Comparison of ENCODE assay signal across 18 mouse cellular contexts in the genomic region with DNA sequence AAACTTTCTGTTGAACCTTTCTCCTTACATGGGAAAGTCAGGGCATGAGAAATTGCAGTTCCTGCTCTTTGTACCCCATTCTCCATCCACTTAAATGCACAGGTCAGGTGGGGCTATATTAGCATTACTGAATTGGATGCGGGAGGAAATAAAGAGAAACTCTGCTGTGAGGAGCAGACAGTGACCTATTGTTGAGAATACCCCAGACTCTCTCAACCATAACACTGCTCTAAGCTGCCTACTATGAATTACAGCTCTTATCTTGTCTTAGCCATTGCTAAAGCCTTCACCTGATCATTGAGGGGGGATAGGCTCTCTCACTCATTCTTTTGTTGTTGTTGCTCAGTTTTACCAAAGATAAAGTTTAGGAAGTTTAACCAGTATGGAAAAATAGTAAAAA.
"Had no signal": no experiment of that assay in that cellular context is flagged by ENCODE, and none has a peak within 500 bp of the region (broad histone marks: within the 10 kb centered on the region; RNA-seq: fewer than 3 reads in every experiment).

No protein-coding gene starts in this region.

- H3K4me1 ChIP-seq: limb, embryonic 15.5 days; megakaryocyte, embryonic 14.5 days had no signal

- H3K36me3 ChIP-seq: limb, embryonic 12.5 days; limb, embryonic 15.5 days; midbrain, embryonic 12.5 days had no signal

- H3K9ac ChIP-seq: limb, embryonic 12.5 days; limb, embryonic 15.5 days; liver, embryonic 14.5 days; liver, postnatal 0 days; lung, embryonic 14.5 days; midbrain, embryonic 12.5 days had no signal

- H3K9me3 ChIP-seq: limb, embryonic 12.5 days; limb, embryonic 15.5 days; megakaryocyte, embryonic 14.5 days; midbrain, embryonic 12.5 days had no signal

- DNase-seq: kidney, adult 9 months; kidney, postnatal 25 days; layer of hippocampus, postnatal 36 days; liver, postnatal 0 days; lung, embryonic 14.5 days; right cerebral cortex, postnatal 25 days; thymus, adult 18-20 months; thymus, postnatal 36 days had no signal

- H3K27me3 ChIP-seq: limb, embryonic 12.5 days; limb, embryonic 15.5 days; megakaryocyte, embryonic 14.5 days; midbrain, embryonic 12.5 days had no signal

- H3K27ac ChIP-seq: left cerebral cortex, adult 2 months; limb, embryonic 12.5 days; limb, embryonic 15.5 days; liver, embryonic 14.5 days; midbrain, embryonic 12.5 days had no signal

- H3K4me2 ChIP-seq: limb, embryonic 12.5 days; limb, embryonic 15.5 days; liver, embryonic 11.5 days; lung, embryonic 14.5 days; midbrain, embryonic 12.5 days had no signal

- H3K4me3 ChIP-seq: left cerebral cortex, adult 2 months; limb, embryonic 12.5 days; limb, embryonic 15.5 days; megakaryocyte, embryonic 14.5 days; midbrain, embryonic 12.5 days had no signal

- ATAC-seq: inflammation-experienced regulatory T-cells, adult 6 months; intestine, embryonic 16.5 days; liver, postnatal 0 days; lung, postnatal 0 days had no signal
